Mouse (Mus musculus): ENCODE measurements at regions not wholly inside any gene's neighbourhood (a gene's known extent, or its start where the extent isn't known, plus 50 kb on each side); places are given as distances from the start of the nearest gene placed in this dataset.

GRCm38 (mm10) chr10:92504271-92504670, 217.9 kb downstream of the Nedd1 start:
- DNase-seq (ENCODE audit: low read depth, low spot score) = peak; percentile 35

DNA sequence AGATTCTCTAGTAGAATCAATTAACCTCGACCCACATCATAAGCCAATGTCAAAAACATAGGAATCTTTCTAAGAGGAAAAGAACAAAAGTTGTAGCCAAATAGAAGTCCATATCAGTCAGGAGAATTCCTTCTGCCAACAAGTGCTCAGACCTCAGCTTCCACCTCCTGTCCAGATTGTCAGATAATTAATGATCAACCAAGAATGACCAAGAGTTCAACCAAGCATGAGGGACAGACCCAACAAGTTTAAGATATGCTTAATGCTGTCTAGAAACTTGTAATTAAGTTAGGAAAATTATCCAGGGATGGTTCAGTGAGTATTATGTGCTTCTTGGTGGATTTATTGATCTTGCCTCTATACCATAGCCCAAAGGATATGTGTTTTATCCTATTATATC, 238.6 kb downstream of the Nedd1 start:
- DNase-seq (ENCODE audit: low read depth, low spot score) = no peak

GRCm38 (mm10) chr10:92473282-92473681, 248.9 kb downstream of the Nedd1 start:
- no peak for DNase-seq (ENCODE audit: low read depth, low spot score)

DNA sequence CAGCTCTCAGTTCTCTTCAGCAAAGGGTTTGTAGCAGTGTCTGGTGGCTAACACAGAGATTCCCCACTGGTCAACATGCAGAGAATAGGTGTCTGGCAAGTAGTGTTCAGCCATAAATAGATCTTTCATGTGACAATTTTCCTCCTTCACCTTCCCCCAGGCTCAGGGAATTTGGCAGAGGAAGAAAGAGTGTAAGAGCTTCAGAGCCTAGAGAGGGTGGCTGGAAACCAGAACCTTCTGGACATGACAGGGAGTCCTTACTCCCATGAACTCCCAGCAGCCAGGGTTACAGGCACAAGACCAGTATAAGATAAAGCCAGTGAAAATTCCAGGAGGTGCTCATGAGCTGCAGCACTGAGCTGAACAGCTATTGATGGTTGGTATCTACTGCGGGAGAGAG, 251.1 kb downstream of the Nedd1 start:
- no peak for DNase-seq (ENCODE audit: low read depth, low spot score)

DNA sequence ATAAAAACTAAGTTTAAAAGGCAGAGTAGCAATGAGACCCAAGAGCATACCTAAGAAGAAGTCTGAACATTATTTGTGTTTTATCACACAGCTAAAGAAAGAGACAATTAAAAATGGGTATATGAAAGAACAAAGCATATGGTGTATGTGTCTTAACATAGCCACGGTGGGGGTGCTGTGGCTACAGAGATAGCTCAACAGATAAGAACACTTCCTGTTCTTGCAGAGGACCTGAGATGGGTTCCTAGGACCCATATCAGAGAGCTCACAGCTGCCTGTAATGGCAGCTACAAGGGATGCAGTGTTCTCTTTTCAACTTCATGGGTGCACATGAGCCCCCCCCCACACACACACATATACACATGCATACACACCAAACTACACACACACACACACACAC, 267.0 kb downstream of the Nedd1 start:
- DNase-seq (ENCODE audit: low read depth, low spot score) = no peak

DNA sequence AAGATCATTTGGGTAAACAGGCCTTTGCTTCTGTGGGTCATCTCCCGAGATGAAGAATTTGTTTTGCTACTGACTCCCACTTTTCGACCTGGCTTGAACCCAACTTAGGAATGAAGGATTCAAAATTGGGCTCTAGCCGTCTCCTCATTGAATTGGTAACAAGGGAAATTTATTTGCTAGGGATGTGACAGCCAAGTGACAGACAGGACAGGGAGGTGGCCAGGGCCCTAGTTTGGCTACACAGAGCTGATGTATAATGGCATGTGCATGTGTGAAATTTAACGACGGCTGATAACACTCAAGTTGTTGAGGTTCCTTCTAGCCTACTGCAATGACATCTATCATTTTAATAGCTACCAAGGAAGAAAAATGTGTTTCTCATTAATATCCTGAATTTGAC, 268.7 kb downstream of the Nedd1 start:
- DNase-seq (ENCODE audit: low read depth, low spot score) = no peak

DNA sequence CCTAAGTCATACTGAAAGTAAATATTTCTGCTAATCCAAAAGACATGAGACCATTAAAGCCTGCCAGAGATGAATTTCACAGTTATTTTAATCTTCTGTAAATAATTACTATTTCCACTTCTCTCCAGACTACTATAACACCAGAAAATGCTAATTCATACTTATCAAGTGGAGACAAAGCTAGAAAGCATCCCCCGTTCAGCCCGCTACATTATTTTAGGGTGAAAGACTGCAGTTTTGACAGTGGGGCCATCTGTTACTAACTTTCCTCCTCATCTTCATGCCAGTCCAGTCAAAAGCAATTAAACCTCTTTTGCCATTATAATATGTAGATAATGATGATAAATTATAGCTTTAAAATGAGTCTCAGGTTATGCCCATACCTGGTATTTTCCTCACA, 276.3 kb downstream of the Nedd1 start:
- no peak for DNase-seq (ENCODE audit: low read depth, low spot score)

- no peak for DNase-seq (ENCODE audit: low read depth, low spot score)
Observed at GRCm38 (mm10) chr10:92438621-92439394, 283.4 kb downstream of the Nedd1 start.

- no peak for DNase-seq (ENCODE audit: low read depth, low spot score)
Observed at GRCm38 (mm10) chr10:92429256-92429655, 293.0 kb downstream of the Nedd1 start.

DNA sequence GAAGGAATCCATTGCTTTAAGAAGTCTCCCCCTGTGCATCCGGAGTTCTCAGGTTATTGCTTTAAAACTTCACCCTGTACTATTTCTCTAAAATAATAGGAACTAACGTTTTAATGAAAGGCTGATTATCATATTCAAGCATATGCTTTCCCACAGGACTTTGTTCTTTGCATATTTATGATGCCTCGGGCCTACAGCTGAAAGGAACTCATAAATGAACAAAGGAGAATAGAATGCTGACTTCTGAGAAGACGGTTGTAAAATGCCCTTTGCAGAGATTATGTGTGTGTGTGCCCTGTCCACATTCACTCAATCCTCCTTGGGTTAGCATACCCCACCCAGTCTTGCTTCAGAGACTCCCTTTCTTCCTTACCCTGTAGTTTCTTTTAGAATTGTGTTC, 294.2 kb downstream of the Nedd1 start:
- DNase-seq (ENCODE audit: low read depth, low spot score) = no peak

DNA sequence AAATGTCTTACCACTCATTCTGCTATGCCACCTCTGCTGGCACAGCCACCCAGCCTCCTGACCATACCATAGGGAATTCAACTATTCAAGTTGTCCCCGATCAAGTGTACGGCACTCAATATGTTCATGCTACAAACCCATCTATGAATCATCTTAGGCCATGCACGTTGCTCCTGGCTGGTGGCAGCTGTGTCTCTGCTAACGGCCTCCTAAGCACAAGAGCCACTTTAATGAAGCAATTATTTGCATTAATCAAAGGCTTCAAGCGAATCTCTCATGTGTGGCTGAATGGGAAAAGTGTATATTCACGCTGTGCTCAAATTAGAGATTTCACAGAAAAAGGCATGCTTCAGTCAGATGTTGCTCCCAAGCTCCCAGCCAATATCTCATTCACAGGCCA, 295.8 kb downstream of the Nedd1 start:
- DNase-seq (ENCODE audit: low read depth, low spot score) = no peak

DNA sequence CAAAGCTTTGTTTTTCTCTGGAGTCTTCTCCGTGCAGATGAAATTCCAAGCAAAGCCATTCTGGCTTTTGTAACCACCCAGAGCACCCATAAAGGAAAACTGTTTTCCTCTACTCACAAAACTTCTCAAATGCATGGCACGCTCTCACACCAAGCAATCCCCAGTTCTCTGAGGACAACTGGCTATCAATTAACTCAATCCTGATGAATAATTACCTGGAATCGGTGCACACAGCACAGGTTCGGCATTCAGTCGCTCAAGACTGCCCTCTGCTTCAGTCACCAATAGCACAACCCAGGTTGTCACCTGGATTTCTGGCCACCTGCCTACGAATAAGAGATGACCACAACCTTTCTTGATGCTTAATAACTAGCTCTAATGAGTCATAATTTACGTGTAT, 309.5 kb downstream of the Nedd1 start:
- no peak for DNase-seq (ENCODE audit: low read depth, low spot score)

- peak; percentile 10 for DNase-seq (ENCODE audit: low read depth, low spot score)
Observed at GRCm38 (mm10) chr10:92410813-92411325, 311.4 kb downstream of the Nedd1 start.

DNA sequence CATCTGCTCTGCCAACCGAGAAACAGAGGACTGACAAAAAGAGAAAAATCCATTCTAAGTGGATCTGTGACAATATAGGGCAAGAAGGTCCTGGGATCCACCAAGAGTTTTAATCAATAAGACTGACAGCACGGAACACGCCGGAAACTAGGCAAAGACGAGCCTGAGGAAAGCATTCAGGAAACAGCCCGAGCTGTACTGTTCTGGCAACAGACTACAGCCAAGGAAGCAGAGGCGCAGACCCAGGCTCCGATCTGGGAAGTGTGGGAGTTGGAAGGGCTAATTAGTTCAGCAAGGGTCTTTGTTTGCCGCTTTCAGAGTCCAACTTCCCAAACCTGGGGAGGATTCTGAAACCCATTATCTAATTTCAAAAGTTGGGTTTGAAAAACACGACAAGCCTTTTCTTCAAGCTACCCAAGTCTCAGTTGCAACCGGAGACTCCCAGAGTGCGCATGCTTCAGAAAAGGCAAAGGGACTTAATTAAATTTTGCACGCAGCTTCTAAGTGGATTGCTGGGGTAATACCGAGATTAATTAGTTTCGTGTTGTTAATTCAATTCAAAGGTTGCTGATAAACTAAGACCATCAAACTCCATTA, 317.4 kb downstream of the Nedd1 start:
- DNase-seq (ENCODE audit: low read depth, low spot score) = peak; percentile 11

DNA sequence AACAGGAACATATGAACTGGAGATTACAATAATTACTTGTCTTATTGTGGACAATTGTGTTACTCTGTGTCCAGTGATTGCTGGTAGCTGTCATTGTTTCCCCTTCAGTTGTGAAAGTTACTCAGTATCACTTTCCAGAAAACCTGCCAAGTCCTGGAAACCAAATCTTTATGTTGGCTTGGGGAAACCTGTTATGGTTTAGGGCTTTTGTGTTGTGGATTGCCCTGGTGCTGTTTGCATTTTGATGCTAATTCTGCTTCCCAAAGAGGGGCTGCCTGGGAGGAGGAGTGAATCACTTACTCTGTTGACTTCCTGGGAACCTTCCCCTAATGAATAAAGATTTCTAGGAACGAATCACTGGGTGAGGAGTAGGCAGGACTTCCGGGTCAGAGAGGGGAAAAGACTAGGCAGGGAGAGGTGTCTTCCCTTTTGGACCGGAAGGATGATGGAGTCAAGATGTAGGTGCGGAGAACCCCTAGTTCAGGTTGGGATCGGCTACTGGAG, 321.6 kb downstream of the Nedd1 start:
- DNase-seq (ENCODE audit: low read depth, low spot score) = no peak

DNA sequence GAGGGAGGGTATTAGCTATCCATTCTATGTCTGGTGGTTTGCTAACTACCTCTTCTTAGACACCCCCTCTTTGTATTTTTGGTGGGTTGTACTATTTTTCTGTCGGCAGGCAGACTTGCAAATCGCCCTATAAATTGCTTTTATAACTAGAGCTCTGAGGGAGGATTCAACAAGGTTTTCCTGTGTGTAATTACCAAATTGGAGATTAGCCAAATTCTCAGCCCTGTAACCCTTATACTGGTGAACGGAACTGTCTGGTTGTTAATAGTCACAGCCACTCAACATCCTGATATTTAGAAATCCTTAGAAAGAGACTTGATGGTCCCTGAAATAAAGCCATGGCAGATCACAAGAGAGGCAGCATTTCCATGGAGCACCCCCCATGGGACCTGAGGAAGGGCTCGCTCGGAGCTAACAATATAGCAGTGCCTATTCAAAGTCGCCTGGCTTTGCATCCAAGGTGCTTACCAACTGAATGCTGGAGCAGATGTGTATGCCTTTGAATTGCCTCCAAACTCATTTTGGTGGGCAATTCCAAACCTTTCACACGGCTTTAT, 333.0 kb downstream of the Nedd1 start:
- DNase-seq (ENCODE audit: low read depth, low spot score) = peak; percentile 8

DNA sequence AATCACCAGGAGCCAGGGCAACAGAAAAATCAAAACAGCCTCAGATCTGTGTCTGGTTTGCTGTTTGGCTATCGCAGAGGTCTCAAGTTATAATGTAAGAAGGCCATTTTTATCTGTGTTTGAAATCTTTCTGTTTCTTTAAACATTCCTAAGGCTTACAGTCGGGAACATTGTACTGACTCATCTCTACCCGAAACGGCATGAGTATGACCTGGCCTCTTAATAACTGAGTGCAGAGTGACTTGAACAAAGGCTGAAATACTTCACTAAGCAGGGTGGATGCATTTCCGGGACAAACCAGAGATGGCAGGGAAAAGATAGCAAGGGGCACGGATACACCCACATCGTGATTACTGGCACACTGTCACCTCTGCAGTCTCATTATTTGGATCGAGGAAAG, 355.1 kb downstream of the Nedd1 start:
- peak; percentile 8 for DNase-seq (ENCODE audit: low read depth, low spot score)

GRCm38 (mm10) chr10:92356738-92357137, 365.5 kb downstream of the Nedd1 start:
- no peak for DNase-seq (ENCODE audit: low read depth, low spot score)

DNA sequence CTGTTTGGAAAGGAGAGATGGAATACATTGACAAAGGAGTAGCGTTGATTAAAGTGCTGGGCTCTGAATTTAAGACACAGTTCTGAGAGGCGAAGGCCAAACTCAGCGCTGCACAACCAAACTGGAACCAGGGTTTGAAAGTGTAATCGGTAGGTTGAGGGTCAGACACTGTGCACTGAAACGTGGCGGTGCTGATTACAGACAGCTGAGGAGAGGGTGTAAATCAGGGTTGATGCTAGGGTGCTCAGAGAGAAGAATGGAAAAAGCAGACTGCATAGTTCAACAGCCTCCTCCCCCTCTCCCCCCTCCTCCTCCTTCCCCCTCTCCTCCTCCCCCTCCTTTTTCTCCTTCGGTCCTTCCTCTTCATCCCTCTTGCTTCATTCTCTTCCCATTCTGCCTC, 373.2 kb downstream of the Nedd1 start:
- no peak for DNase-seq (ENCODE audit: low read depth, low spot score)

DNA sequence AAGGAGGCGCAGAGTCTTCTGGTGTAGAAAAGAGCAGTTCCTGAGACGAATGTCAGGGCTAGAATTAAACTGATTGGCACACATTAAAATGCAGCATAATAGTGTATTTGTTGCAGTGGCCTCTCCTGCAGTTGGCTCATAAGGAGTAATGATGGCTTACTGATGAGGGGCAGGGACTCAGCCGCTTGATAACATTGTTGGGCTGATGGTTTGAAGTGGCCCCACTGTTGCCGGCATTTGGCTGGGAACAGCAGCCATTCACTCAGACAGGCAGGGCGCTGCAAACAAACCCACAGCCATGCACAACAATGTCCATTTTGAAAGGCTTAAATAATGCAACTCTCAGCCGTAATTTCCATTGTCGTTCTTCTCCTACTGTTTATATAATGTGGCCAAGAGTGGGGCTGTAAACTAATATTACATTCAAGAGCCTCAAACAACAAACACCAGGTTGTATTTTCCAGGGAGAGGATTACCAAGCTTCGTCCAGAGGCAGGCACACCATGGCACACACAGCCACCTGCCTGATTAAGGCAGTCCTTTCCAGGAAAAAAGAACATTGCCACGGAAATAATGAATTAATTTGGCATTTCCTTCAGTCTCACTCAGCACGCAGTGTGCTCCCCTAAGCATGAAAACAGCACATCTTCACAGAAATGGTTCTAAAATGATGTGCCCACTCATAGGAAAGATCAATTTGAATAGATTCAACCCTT, 374.1 kb downstream of the Nedd1 start:
- DNase-seq (ENCODE audit: low read depth, low spot score) = no peak

DNA sequence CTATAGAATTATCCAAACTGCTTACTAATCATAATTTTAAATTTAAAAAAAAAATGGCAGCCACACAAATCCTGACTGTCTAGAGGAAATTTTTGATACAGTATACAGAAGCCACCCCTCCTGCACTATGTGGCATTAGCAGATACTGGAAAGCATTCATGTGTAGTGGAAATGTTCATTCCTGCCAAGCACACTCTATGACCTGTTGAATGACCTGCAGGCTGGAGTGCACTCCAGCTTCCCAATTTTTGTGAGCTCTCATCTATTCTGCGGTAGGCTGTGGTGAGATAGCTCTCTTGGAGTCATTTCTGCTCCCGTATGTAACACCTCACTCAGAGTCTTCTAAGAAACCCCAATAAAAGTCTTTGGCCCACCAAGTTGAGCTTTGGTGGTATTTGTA, 382.5 kb downstream of the Nedd1 start:
- DNase-seq (ENCODE audit: low read depth, low spot score) = no peak

DNA sequence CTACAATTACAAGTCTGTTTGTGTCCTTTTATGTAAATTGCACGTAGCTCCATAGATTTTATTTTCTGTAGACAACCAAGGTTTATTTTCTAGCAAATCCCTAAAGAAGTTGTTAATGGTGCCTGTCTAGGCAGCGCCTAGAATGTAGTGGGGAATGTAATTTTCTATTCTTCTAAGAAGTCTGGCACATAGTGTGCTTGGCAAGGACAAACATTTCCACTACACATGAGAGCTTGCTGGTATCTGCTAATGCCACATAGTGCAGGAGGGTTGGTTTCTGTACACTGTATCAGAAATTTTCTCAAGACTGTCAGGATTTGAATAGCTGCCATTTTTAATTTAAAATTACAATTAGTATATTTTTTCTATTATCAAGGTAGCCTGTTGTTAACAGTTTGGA, 385.3 kb downstream of the Nedd1 start:
- DNase-seq (ENCODE audit: low read depth, low spot score) = no peak
